Mouse (Mus musculus) CH12.LX (cell line): Measurements from ENCODE around the gene Gamt. TPM values are rescaled to one million over a fixed set of nuclear protein-coding genes. Genes with fewer than 3 reads are reported as not detected.
A peak's percentile ranks its signal among the peaks of the same experiment; 100 is the strongest.

ENCODE experiments used
- DNase-seq: peaks from one replicate; pipeline ENCODE4 v3.0.0-alpha.2; 2013; ENCODE audit errors: extremely low read depth
- H3K27ac ChIP-seq: 2 replicates; pipeline ENCODE4 v1.5.1; 2012; ENCODE audit warnings: low read depth, mild to moderate bottlenecking, control low read depth, moderate library complexity; ENCODE audit not compliant: insufficient read depth
- H3K27me3 ChIP-seq: replicated peaks from 2 replicates; pipeline ENCODE3; 2012; ENCODE audit warnings: inconsistent platforms
- H3K36me3 ChIP-seq, 2 experiments: replicated peaks in 1 of 2; 2 replicates each; pipeline versions ENCODE3 to v1.6.1; 2012; ENCODE audit warnings: inconsistent platforms in 1 of 2, low read length in 1 of 2, mild to moderate bottlenecking in 1 of 2, mixed read lengths in 1 of 2, moderate library complexity in 1 of 2; ENCODE audit not compliant: control insufficient read depth in 1 of 2, insufficient read depth in 1 of 2
- H3K4me1 ChIP-seq, 2 experiments: 2 replicates each; pipeline ENCODE4 v1.6.1; 2012; ENCODE audit warnings: inconsistent platforms in 1 of 2, moderate library complexity in 1 of 2; ENCODE audit not compliant: insufficient read depth in 2 of 2, control insufficient read depth in 1 of 2
- H3K4me2 ChIP-seq: 2 replicates; pipeline ENCODE4 v1.6.1; 2012; ENCODE audit warnings: low read depth, mild to moderate bottlenecking, control low read depth; ENCODE audit not compliant: poor library complexity, insufficient read depth, severe bottlenecking
- H3K4me3 ChIP-seq, 3 experiments: fragments of 150-350 bp in 1 of 3; sonication (generic) in 1 of 3; replicated peaks in 1 of 3; 2 replicates each; pipeline versions ENCODE3 to v1.5.1; 2011 to 2012; ENCODE audit warnings: low read depth in 2 of 3, low read length in 2 of 3, mild to moderate bottlenecking in 2 of 3, moderate library complexity in 2 of 3, control low read depth in 1 of 3, improper control_type of control experiment in 1 of 3, inconsistent platforms in 1 of 3, mixed read lengths in 1 of 3; ENCODE audit not compliant: poor library complexity in 1 of 3
- H3K79me2 ChIP-seq: replicated peaks from 2 replicates; pipeline ENCODE4 v1.6.1; 2012; ENCODE audit warnings: mild to moderate bottlenecking, moderate library complexity; ENCODE audit not compliant: control insufficient read depth, poor library complexity, insufficient read depth, severe bottlenecking; ENCODE audit errors: extremely low read depth
- H3K9ac ChIP-seq: 2 replicates; pipeline ENCODE4 v1.6.1; 2012; ENCODE audit warnings: low read depth, mild to moderate bottlenecking, control low read depth, moderate library complexity; ENCODE audit not compliant: insufficient read depth
- H3K9me3 ChIP-seq: replicated peaks from 2 replicates; pipeline ENCODE3; 2012; ENCODE audit warnings: low read length, inconsistent platforms, mixed read lengths
- BHLHE40 ChIP-seq: IDR thresholded peaks from 2 replicates; pipeline ENCODE4 v1.6.1; 2011; ENCODE audit warnings: mild to moderate bottlenecking, low read depth, low read length, improper control_type of control experiment
- CTCF ChIP-seq, 2 experiments: IDR thresholded peaks in 1 of 2; conservative IDR thresholded peaks in 1 of 2; 2 replicates each; pipeline ENCODE4 v1.5.1; 2011 to 2012; ENCODE audit warnings: low read depth in 2 of 2, low read length in 2 of 2, improper control_type of control experiment in 1 of 2, inconsistent platforms in 1 of 2, mild to moderate bottlenecking in 1 of 2, moderate library complexity in 1 of 2
- E2F4 ChIP-seq: IDR thresholded peaks from 2 replicates; pipeline ENCODE4 v1.6.1; 2011; ENCODE audit warnings: low read depth, low read length, improper control_type of control experiment; ENCODE audit not compliant: insufficient replicate concordance
- ELF1 ChIP-seq: IDR thresholded peaks from 2 replicates; pipeline ENCODE4 v1.6.1; 2014; ENCODE audit warnings: low read depth, mild to moderate bottlenecking, inconsistent platforms, low read length, improper control_type of control experiment
- GABPA ChIP-seq: IDR thresholded peaks from 2 replicates; pipeline ENCODE4 v1.6.1; 2012; ENCODE audit warnings: low read depth, low read length, improper control_type of control experiment, inconsistent platforms; ENCODE audit not compliant: insufficient replicate concordance
- IRF4 ChIP-seq: IDR thresholded peaks from 2 replicates; pipeline ENCODE4 v1.6.1; 2014; ENCODE audit warnings: low read depth, mild to moderate bottlenecking, inconsistent platforms, low read length, improper control_type of control experiment
- JUN ChIP-seq: IDR thresholded peaks from 2 replicates; pipeline ENCODE4 v1.6.1; 2011; ENCODE audit warnings: low read depth, mild to moderate bottlenecking, low read length, improper control_type of control experiment, moderate library complexity; ENCODE audit not compliant: insufficient read depth
- MAX ChIP-seq: IDR thresholded peaks from 2 replicates; pipeline ENCODE4 v1.6.1; 2011; ENCODE audit warnings: low read length, improper control_type of control experiment
- MAZ ChIP-seq: IDR thresholded peaks from 2 replicates; pipeline ENCODE4 v1.6.1; 2012; ENCODE audit warnings: low read depth, mild to moderate bottlenecking, inconsistent platforms, low read length, improper control_type of control experiment, moderate library complexity
- MEF2A ChIP-seq: IDR thresholded peaks from 2 replicates; pipeline ENCODE4 v1.6.1; 2014; ENCODE audit warnings: low read depth, mild to moderate bottlenecking, inconsistent platforms, low read length, improper control_type of control experiment, borderline replicate concordance
- MXI1 ChIP-seq: IDR thresholded peaks from 2 replicates; pipeline ENCODE4 v1.6.1; 2011; ENCODE audit warnings: mild to moderate bottlenecking, low read depth, low read length, improper control_type of control experiment
- POLR2A ChIP-seq: IDR thresholded peaks from 2 replicates; pipeline ENCODE4 v1.6.1; 2011; ENCODE audit warnings: low read depth, mild to moderate bottlenecking, improper control_type of control experiment, low read length
- POLR2AphosphoS2 ChIP-seq: IDR thresholded peaks from 2 replicates; pipeline ENCODE4 v1.6.1; 2011; ENCODE audit warnings: low read depth, low read length, improper control_type of control experiment
- RAD21 ChIP-seq: IDR thresholded peaks from 2 replicates; pipeline ENCODE4 v1.6.1; 2011; ENCODE audit warnings: low read depth, mild to moderate bottlenecking, low read length, improper control_type of control experiment, moderate library complexity
- RCOR1 ChIP-seq: conservative IDR thresholded peaks from 2 replicates; pipeline ENCODE4 v1.6.1; 2012; ENCODE audit warnings: low read depth, mild to moderate bottlenecking, inconsistent platforms, low read length, improper control_type of control experiment
- SIN3A ChIP-seq: IDR thresholded peaks from 2 replicates; pipeline ENCODE4 v1.6.1; 2012; ENCODE audit warnings: low read length, improper control_type of control experiment, inconsistent platforms
- SMC3 ChIP-seq: IDR thresholded peaks from 2 replicates; pipeline ENCODE4 v1.6.1; 2011; ENCODE audit warnings: low read depth, low read length, improper control_type of control experiment
- TBP ChIP-seq: conservative IDR thresholded peaks from 2 replicates; pipeline ENCODE4 v1.6.1; 2011; ENCODE audit warnings: low read depth, low read length, improper control_type of control experiment
- TCF12 ChIP-seq: IDR thresholded peaks from 2 replicates; pipeline ENCODE4 v1.6.1; 2014; ENCODE audit warnings: low read depth, mild to moderate bottlenecking, inconsistent platforms, low read length, improper control_type of control experiment
- USF2 ChIP-seq: conservative IDR thresholded peaks from 2 replicates; pipeline ENCODE4 v1.6.1; 2011; ENCODE audit warnings: low read depth, low read length, improper control_type of control experiment
- ZC3H11A ChIP-seq: IDR thresholded peaks from 2 replicates; pipeline ENCODE4 v1.6.1; 2012; ENCODE audit warnings: low read depth, mild to moderate bottlenecking, inconsistent platforms, low read length, improper control_type of control experiment
- ZNF384 ChIP-seq: IDR thresholded peaks from 2 replicates; pipeline ENCODE4 v1.6.1; 2012; ENCODE audit warnings: low read depth, low read length, improper control_type of control experiment, inconsistent platforms
- dilution Hi-C: fragments of 300-500 bp; cut with MboI; formaldehyde crosslinking; loops from 2 replicates; pipeline ENCODE4 v1.14.3; 2020; ENCODE audit warnings: low sequenced_read_pairs; ENCODE audit not compliant: extremely low pct_unique_long_range_greater_than_20kb, extremely low pct_ligation_motif_present
- in situ Hi-C: fragments of 300-500 bp; cut with MboI; formaldehyde crosslinking; loops from 3 replicates; pipeline ENCODE4 v1.14.3; 2019; ENCODE audit warnings: low sequenced_read_pairs, low pct_ligation_motif_present, low pct_unique_long_range_greater_than_20kb, mixed read lengths
- polyA plus RNA-seq: library from polyadenylated mRNA; unstranded; fragments of >175 nt; gene quantifications from 2 replicates; pipeline ENCODE4 v1.2.1, GENCODE M21; 2012; ENCODE audit warnings: low read depth; ENCODE audit not compliant: insufficient read length
- total RNA-seq, 2 experiments: library from RNA; depleted of rRNA; stranded (reverse); fragments of 300-350 nt in 1 of 2; fragments of >200 nt in 1 of 2; gene quantifications; 2 replicates each; pipeline ENCODE4 v1.2.3; 2012 to 2014

Gene Gamt
- total and polyA plus RNA-seq, 3 experiments, result 0.24 to 0.30 TPM; not detected in 1

- Histone ChIP-seq H3K27ac (no peak overlapping the region), H3K9me3 (no peaks in the 10 kb centered on the region), H3K27me3 (no peaks in the 10 kb centered on the region), H3K36me3 (peaks cover 24 to 50% of the 10 kb centered on the region in 2 experiments), H3K4me2 (0 out of 2 replicates have a peak overlapping the region, but pooled peaks have one; percentile 19), H3K4me3 (no peak overlapping the region), H3K4me1 (peaks cover 4 to 34% of the 10 kb centered on the region in 2 experiments), H3K9ac (no peak overlapping the region), H3K79me2 (peaks cover 21% of the 10 kb centered on the region)
- dilution Hi-C loops (no loop called here), in situ Hi-C loops (loop anchor here (5.0 kb wide), 1 partner anchor 71 kb away; the partner anchor contains the start of gene Efna2)
- TF ChIP-seq POLR2A (no peak), CTCF (conservative IDR thresholded peaks at IDR 0.05 in 1 of 2, IDR thresholded peaks at IDR 0.05 in 1 of 2; ENCODE audit: low read depth in 2 of 2, low read length in 2 of 2) (peak in 1 of 2 experiments; percentile 66; a peak in 2 of 4 replicates), POLR2AphosphoS2 (no peak), JUN (no peak), SIN3A (no peak), RAD21 (peak; percentile 64), IRF4 (peak; percentile 29; the same call in 1 of the 2 replicates), MEF2A (peak; percentile 15; the same call in 1 of the 2 replicates), USF2 (no peak), SMC3 (peak; percentile 53), TCF12 (no peak), BHLHE40 (peak; percentile 64), ELF1 (0 out of 2 replicates have a peak, but pooled peaks have one; percentile 10), MXI1 (no peak), RCOR1 (no peak), GABPA (no peak)
- DNase-seq, result peak; percentile 52
These were observed 13.0 kb downstream of the Gamt start for GRCm38 (mm10) chr10:80247849-80248248.

- no peak overlapping the region for H3K4me2 ChIP-seq
- DNase-seq, result peak; percentile 79
- no peaks in the 10 kb centered on the region for H3K9me3 ChIP-seq
- H3K36me3 ChIP-seq, result peaks cover 38 to 49% of the 10 kb centered on the region in 2 experiments
- in situ Hi-C loops (loop anchor here (5.0 kb wide), 1 partner anchor 68 kb away; the partner anchor contains the start of gene Efna2), dilution Hi-C loops (no loop called here)
- H3K4me3 ChIP-seq, result no peak overlapping the region
- peaks cover 11% of the 10 kb centered on the region for H3K79me2 ChIP-seq
- peaks cover 3 to 20% of the 10 kb centered on the region in 2 experiments for H3K4me1 ChIP-seq
- TF ChIP-seq MXI1 (peak; percentile 38; the same call in 1 of the 2 replicates), TBP (no peak), MAX (peak; percentile 37; the same call in 1 of the 2 replicates), ZC3H11A (peak; percentile 44), CTCF (conservative IDR thresholded peaks at IDR 0.05 in 1 of 2, IDR thresholded peaks at IDR 0.05 in 1 of 2; ENCODE audit: low read depth in 2 of 2, low read length in 2 of 2) (peak; percentile 72 to 95), BHLHE40 (no peak), E2F4 (0 out of 2 replicates have a peak, but pooled peaks have one; percentile 63), MAZ (0 out of 2 replicates have a peak, but pooled peaks have one; percentile 52), RAD21 (peak; percentile 82), ZNF384 (no peak), SMC3 (peak; percentile 90), IRF4 (peak; percentile 21; the same call in 1 of the 2 replicates), SIN3A (peak; percentile 57)
- no peaks in the 10 kb centered on the region for H3K27me3 ChIP-seq
- H3K27ac ChIP-seq, result no peak overlapping the region
- H3K9ac ChIP-seq, result no peak overlapping the region
These were observed 15.2 kb downstream of the Gamt start for GRCm38 (mm10) chr10:80245600-80245999.
